ENCODE assay signal across 19 mouse cellular contexts in genomic region chr2:156741998-156742397, GRCm38 (mm10). TPM values are rescaled to one million over a fixed set of nuclear protein-coding genes. Genes with fewer than 3 reads are reported as not detected.
DNase-seq lines count a peak whose midpoint lies in the region; ATAC-seq and TF ChIP-seq lines count a peak whose summit lies in the region.
"Had no signal": no experiment of that assay in that cellular context is flagged by ENCODE, and none has a peak within 500 bp of the region (broad histone marks: within the 10 kb centered on the region; RNA-seq: fewer than 3 reads in every experiment).

No protein-coding gene starts in this region.

- peak overlapping the region; percentile 40; the same call in 1 of the 2 replicates for H3K27ac ChIP-seq in heart, embryonic 12.5 days (ENCODE audit: poor library complexity, severe bottlenecking)
- peak overlapping the region; percentile 64; the same call in 1 of the 2 replicates for H3K27ac ChIP-seq in layer of hippocampus, adult 2 months
- H3K27ac ChIP-seq in midbrain, embryonic 14.5 days (replicated peaks; ENCODE audit: low read depth, low read length) = 0 out of 2 replicates have a peak overlapping the region, but pooled peaks have one; percentile 4
- H3K27ac ChIP-seq in midbrain, embryonic 10.5 days (replicated peaks) = no peak overlapping the region
- H3K27ac ChIP-seq in stomach, postnatal 0 days (replicated peaks) = 0 out of 2 replicates have a peak overlapping the region, but pooled peaks have one; percentile 8
- H3K27ac ChIP-seq: limb, embryonic 13.5 days; lung, embryonic 15.5 days; midbrain, embryonic 12.5 days; neural tube, embryonic 13.5 days had no signal

- TF ChIP-seq EP300 in stomach, postnatal 0 days (optimal IDR thresholded peaks at IDR 0.05) = no peak

- no peaks in the 10 kb centered on the region for H3K27me3 ChIP-seq in heart, embryonic 12.5 days (replicated peaks)
- no peaks in the 10 kb centered on the region for H3K27me3 ChIP-seq in midbrain, embryonic 14.5 days (ENCODE audit: control insufficient read depth, insufficient read depth, low read length)
- H3K27me3 ChIP-seq in midbrain, embryonic 10.5 days (ENCODE audit: low read depth, poor library complexity, severe bottlenecking) = no peaks in the 10 kb centered on the region
- no peaks in the 10 kb centered on the region for H3K27me3 ChIP-seq in stomach, postnatal 0 days (ENCODE audit: control insufficient read depth, insufficient read depth, low read length)
- H3K27me3 ChIP-seq: limb, embryonic 13.5 days; lung, embryonic 15.5 days; midbrain, embryonic 12.5 days; neural tube, embryonic 13.5 days had no signal

- H3K4me3 ChIP-seq in heart, embryonic 12.5 days = no peak overlapping the region
- H3K4me3 ChIP-seq in layer of hippocampus, adult 2 months = no peak overlapping the region
- H3K4me3 ChIP-seq in midbrain, embryonic 14.5 days (replicated peaks; ENCODE audit: low read depth, low read length) = no peak overlapping the region
- no peak overlapping the region for H3K4me3 ChIP-seq in midbrain, embryonic 10.5 days
- H3K4me3 ChIP-seq in stomach, postnatal 0 days (ENCODE audit: low read depth, low read length) = no peak overlapping the region
- H3K4me3 ChIP-seq: limb, embryonic 13.5 days; lung, embryonic 15.5 days; midbrain, embryonic 12.5 days; neural tube, embryonic 13.5 days had no signal

- no peak for TF ChIP-seq CTCF in layer of hippocampus, adult 2 months (conservative IDR thresholded peaks at IDR 0.05)
- no peak for TF ChIP-seq CTCF in stomach, postnatal 0 days (IDR thresholded peaks at IDR 0.05; ENCODE audit: low read depth)

- no peaks in the 10 kb centered on the region for H3K9me3 ChIP-seq in heart, embryonic 12.5 days (replicated peaks)
- H3K9me3 ChIP-seq in midbrain, embryonic 14.5 days (ENCODE audit: control insufficient read depth, low read length) = no peaks in the 10 kb centered on the region
- no peaks in the 10 kb centered on the region for H3K9me3 ChIP-seq in midbrain, embryonic 10.5 days (replicated peaks)
- no peaks in the 10 kb centered on the region for H3K9me3 ChIP-seq in stomach, postnatal 0 days (ENCODE audit: control insufficient read depth, low read length)
- H3K9me3 ChIP-seq: G1E; limb, embryonic 13.5 days; lung, embryonic 15.5 days; midbrain, embryonic 12.5 days; neural tube, embryonic 13.5 days had no signal

- DNase-seq in heart, postnatal 4 days = no peak
- no peak for DNase-seq in layer of hippocampus, adult 2 months (ENCODE audit: low spot score in 2 of 2)
- no peak for DNase-seq in layer of hippocampus, adult 18-20 months (ENCODE audit: low spot score in 2 of 2)
- DNase-seq in midbrain, embryonic 14.5 days = no peak
- DNase-seq in midbrain, embryonic 10.5 days (ENCODE audit: low spot score) = no peak
- DNase-seq in stomach, postnatal 0 days (ENCODE audit: low spot score) = no peak
- no peak for DNase-seq in cerebellum, adult 11-12 months
- DNase-seq: adrenal gland, postnatal 10 days; cerebellum, adult 9-11 months; kidney, adult 9 months; kidney, postnatal 4 days; right cerebral cortex, postnatal 25 days; thymus, postnatal 4 days had no signal

- H3K36me3 ChIP-seq in heart, embryonic 12.5 days = peaks cover 19% of the 10 kb centered on the region
- peaks cover 25% of the 10 kb centered on the region for H3K36me3 ChIP-seq in midbrain, embryonic 14.5 days (ENCODE audit: control insufficient read depth, insufficient read depth, low read length)
- peaks cover 60% of the 10 kb centered on the region for H3K36me3 ChIP-seq in midbrain, embryonic 10.5 days
- peaks cover 4% of the 10 kb centered on the region; the same call in 1 of the 2 replicates for H3K36me3 ChIP-seq in stomach, postnatal 0 days (ENCODE audit: control insufficient read depth, insufficient read depth, low read length)

- peak overlapping the region; percentile 31; the same call in 1 of the 2 replicates for H3K9ac ChIP-seq in heart, embryonic 12.5 days
- H3K9ac ChIP-seq in midbrain, embryonic 14.5 days (replicated peaks; ENCODE audit: low read length) = no peak overlapping the region
- no peak overlapping the region for H3K9ac ChIP-seq in stomach, postnatal 0 days (ENCODE audit: low read length)
- H3K9ac ChIP-seq: limb, embryonic 13.5 days; lung, embryonic 15.5 days; midbrain, embryonic 12.5 days; neural tube, embryonic 13.5 days had no signal

- H3K4me1 ChIP-seq in heart, embryonic 12.5 days (replicated peaks) = peaks cover 60% of the 10 kb centered on the region
- no peaks in the 10 kb centered on the region for H3K4me1 ChIP-seq in midbrain, embryonic 14.5 days (ENCODE audit: control insufficient read depth, insufficient read depth, low read length)
- H3K4me1 ChIP-seq in midbrain, embryonic 10.5 days = peaks cover 23% of the 10 kb centered on the region
- peaks cover 12% of the 10 kb centered on the region for H3K4me1 ChIP-seq in stomach, postnatal 0 days (replicated peaks; ENCODE audit: control insufficient read depth, insufficient read depth)

- WGBS in heart, embryonic 12.5 days = 51% methylated on average over 4 of the region's 4 CpGs
- 57% methylated on average over 4 of the region's 4 CpGs for WGBS in midbrain, embryonic 14.5 days
- 74% methylated on average over 4 of the region's 4 CpGs for WGBS in midbrain, embryonic 10.5 days
- 38% methylated on average over 4 of the region's 4 CpGs for WGBS in stomach, postnatal 0 days

- no peak for ATAC-seq in heart, embryonic 12.5 days (ENCODE audit: insufficient number of reproducible peaks, low FRiP score)
- no peak for ATAC-seq in midbrain, embryonic 14.5 days (ENCODE audit: low FRiP score, low TSS enrichment)
- ATAC-seq in stomach, postnatal 0 days (ENCODE audit: low FRiP score, low TSS enrichment) = no peak

- no peak overlapping the region for H3K4me2 ChIP-seq in heart, embryonic 12.5 days
- no peak overlapping the region for H3K4me2 ChIP-seq in midbrain, embryonic 14.5 days (ENCODE audit: low read length)
- H3K4me2 ChIP-seq in stomach, postnatal 0 days (replicated peaks; ENCODE audit: low read depth) = no peak overlapping the region
- H3K4me2 ChIP-seq: limb, embryonic 13.5 days; lung, embryonic 15.5 days; midbrain, embryonic 12.5 days; neural tube, embryonic 13.5 days had no signal

RNA-seq across cellular contexts. Expression of gene Myl9, which starts 33.2 kb away (rescaled TPM):
- 1,723 and 1,724 TPM in 2 replicates for polyA plus RNA-seq in heart, embryonic 12.5 days (2016; fragmentation: Nextera tagmentation; extraction: Ambion mirVana)
- total RNA-seq in heart, postnatal 4 days (2021) = 1,000 to 10,000 TPM; 1,178 to 1,267 TPM
- 10 to 100 TPM; 14.3 to 18.6 TPM for total RNA-seq in layer of hippocampus, adult 2 months (2021)
- total RNA-seq in layer of hippocampus, adult 18-20 months (2021) = 10 to 100 TPM in 1 of 2 experiments, 1 to 10 TPM in 1; 8.7 to 12.2 TPM
- polyA plus RNA-seq in midbrain, embryonic 14.5 days (2014; fragmentation: Nextera tagmentation; extraction: Ambion mirVana) = 22.5 and 33.0 TPM in 2 replicates
- polyA plus RNA-seq in midbrain, embryonic 10.5 days (2016; fragmentation: Nextera tagmentation; extraction: Ambion mirVana) = 83.4 and 120 TPM in 2 replicates
- 2,268 and 2,333 TPM in 2 replicates for polyA plus RNA-seq in stomach, postnatal 0 days (2015; fragmentation: Nextera tagmentation; extraction: Ambion mirVana)

Comparison
In these comparisons a context has a peak if more than half of its experiments do, and no peak if none do; other contexts are left out.
1. RNA of gene Myl9, which starts 33.2 kb away (polyA plus RNA-seq): 2,268 to 2,333 TPM in stomach, postnatal 0 days and 1,723 to 1,724 TPM in heart, embryonic 12.5 days; 83.4 to 120 TPM in midbrain, embryonic 10.5 days and 22.5 to 33.0 TPM in midbrain, embryonic 14.5 days; every median in the first group is over 10 times any median in the second.